Mouse (Mus musculus) liver, embryonic 12.5 days (tissue): ENCODE measurements around the gene Spg7. TPM values are rescaled to one million over a fixed set of nuclear protein-coding genes. Genes with fewer than 3 reads are reported as not detected.

Experiments used
- ATAC-seq: fragments of 200-750 bp; cut with Nextera tagmentation; 2 replicates; pipeline ENCODE4 v1.8.0; 2017; ENCODE audit warnings: moderate number of reproducible peaks, mild to moderate bottlenecking, moderate library complexity
- H3K27ac ChIP-seq: fragments of 300-500 bp; sonication (generic); 2 replicates; pipeline ENCODE4 v1.5.1; 2016; ENCODE audit warnings: mild to moderate bottlenecking
- H3K27me3 ChIP-seq: fragments of 300-500 bp; sonication (generic); replicated peaks from 2 replicates; pipeline ENCODE4 v1.6.1; 2016; ENCODE audit warnings: mild to moderate bottlenecking, moderate library complexity
- H3K36me3 ChIP-seq: fragments of 300-500 bp; sonication (generic); 2 replicates; pipeline ENCODE4 v1.6.1; 2016; ENCODE audit warnings: mild to moderate bottlenecking, moderate library complexity
- H3K4me1 ChIP-seq: fragments of 300-500 bp; sonication (generic); 2 replicates; pipeline ENCODE4 v1.6.1; 2016
- H3K4me2 ChIP-seq: fragments of 300-500 bp; sonication (generic); 2 replicates; pipeline ENCODE4 v1.6.1; 2016; ENCODE audit warnings: mild to moderate bottlenecking, moderate library complexity
- H3K4me3 ChIP-seq: fragments of 300-500 bp; sonication (generic); 2 replicates; pipeline ENCODE4 v1.5.1; 2016; ENCODE audit warnings: mild to moderate bottlenecking, moderate library complexity
- H3K9ac ChIP-seq: fragments of 300-500 bp; sonication (generic); 2 replicates; pipeline ENCODE4 v1.6.1; 2016; ENCODE audit warnings: mild to moderate bottlenecking, moderate library complexity
- H3K9me3 ChIP-seq: fragments of 300-500 bp; sonication (generic); replicated peaks from 2 replicates; pipeline ENCODE4 v1.6.1; 2016; ENCODE audit warnings: mild to moderate bottlenecking, moderate library complexity
- WGBS: fragments of 180-500 bp; shearing (Covaris S2); methylation state at CpG from one replicate; pipeline ENCODE4 v1.1.7; 2016; ENCODE audit not compliant: insufficient replicate concordance; 5-methylcytosine and 5-hydroxymethylcytosine counted together
- microRNA-seq: library from miRNA; unstranded; fragments of <30 nt; microRNA quantifications from one replicate; pipeline ENCODE4, GENCODE M21; 2017
- polyA plus RNA-seq: library from polyadenylated mRNA; unstranded; fragments of >200 nt; fragmentation: Nextera tagmentation; extraction: Ambion mirVana; gene quantifications from 2 replicates; pipeline ENCODE4 v1.2.1, GENCODE M21; 2016

Gene Spg7
- polyA plus RNA-seq, 1 experiment from 2014 or later: 40.0 TPM

DNA sequence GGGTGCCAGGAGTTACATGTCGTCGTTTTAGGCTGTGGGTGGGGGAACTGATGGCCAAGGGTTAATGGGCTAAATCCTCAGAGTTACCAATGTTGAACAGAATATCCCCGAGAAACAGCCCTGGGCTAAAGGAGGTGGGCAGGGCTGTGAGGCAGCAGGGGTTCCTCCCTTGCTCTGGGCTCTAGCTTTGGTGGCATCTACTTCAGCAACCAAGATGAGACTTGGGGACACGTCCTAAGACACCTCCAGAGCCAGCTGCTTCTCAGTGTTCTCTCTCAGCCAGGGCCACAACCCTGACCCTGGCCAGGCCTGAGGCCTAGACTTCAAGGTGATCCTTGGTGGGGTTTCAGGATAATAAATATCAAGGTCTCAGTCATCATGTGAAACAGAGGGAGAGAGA is 76.0 kb downstream of the Spg7 start:
- Histone ChIP-seq H3K27ac (no peak overlapping the region), H3K36me3 (no peaks in the 10 kb centered on the region), H3K27me3 (peaks cover 14% of the 10 kb centered on the region; the same call in 1 of the 2 replicates), H3K4me2 (no peak overlapping the region), H3K9me3 (no peaks in the 10 kb centered on the region), H3K9ac (no peak overlapping the region), H3K4me3 (no peak overlapping the region), H3K4me1 (peaks cover 4% of the 10 kb centered on the region; the same call in 1 of the 2 replicates)
- ATAC-seq: no peak
- 48% methylated on average over 4 of the region's 4 CpGs for WGBS

DNA sequence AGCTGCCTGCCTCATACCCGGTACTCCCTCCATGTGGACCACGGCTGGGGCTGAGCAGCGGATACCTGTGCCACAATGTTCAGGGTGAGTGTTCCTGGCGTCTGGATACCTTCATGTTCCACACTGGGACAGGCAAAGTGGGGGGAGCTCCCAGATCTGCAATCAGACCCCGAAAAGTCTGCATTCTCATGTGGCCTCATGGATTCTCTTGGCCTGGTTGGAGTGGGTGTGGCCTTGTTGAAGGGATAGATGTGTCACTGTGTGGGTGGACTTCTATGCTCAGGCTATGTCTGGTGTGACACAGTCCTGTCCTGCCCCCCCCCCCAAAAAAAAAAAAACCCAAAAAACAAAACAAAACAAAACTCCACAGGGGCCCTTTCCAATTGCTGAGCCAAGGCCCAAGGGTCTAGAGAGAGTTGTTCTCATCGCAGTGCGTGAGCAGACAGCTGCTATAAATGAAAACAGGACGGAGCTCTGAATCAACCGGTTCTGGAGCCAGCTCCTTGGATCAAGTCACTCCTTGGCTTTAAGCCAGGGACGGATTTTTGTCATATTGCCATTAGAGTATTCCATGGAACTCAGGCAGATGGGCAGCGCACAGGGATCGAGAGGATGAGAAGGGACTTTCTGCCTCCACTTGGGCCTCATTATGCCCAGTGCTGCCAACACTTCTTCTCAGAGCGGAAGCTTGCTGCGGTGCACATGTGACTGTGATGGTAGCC is 79.2 kb downstream of the Spg7 start:
- no peaks in the 10 kb centered on the region for H3K9me3 ChIP-seq
- H3K4me3 ChIP-seq: no peak overlapping the region
- H3K4me2 ChIP-seq: no peak overlapping the region
- H3K9ac ChIP-seq: no peak overlapping the region
- no peak overlapping the region for H3K27ac ChIP-seq
- ATAC-seq: no peak
- H3K27me3 ChIP-seq: 0 out of 2 replicates have a peak, but pooled peaks cover 9% of the 10 kb centered on the region
- H3K4me1 ChIP-seq: peaks cover 4% of the 10 kb centered on the region; the same call in 1 of the 2 replicates
- no peaks in the 10 kb centered on the region for H3K36me3 ChIP-seq
- 79% methylated on average over 14 of the region's 14 CpGs for WGBS

DNA sequence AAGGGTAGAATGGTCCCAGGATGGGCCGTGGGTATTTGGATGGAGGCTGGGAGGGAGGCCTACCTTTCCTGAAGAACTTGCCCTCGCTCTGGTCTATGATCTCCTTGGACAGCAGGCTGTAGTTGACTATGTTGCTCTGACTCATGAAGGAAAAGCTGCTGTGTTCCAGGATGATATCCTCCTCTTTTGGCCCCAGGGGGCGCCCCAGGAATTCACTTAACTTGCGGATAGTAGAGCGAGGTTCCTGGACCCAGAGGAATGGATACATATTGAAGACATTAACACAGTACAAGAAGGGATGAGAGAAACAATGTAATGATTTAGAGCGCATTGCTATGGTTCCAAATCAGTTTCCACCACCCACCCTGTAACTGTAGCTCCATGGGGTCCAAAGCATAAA is 82.5 kb downstream of the Spg7 start:
- WGBS: 36% methylated on average over 6 of the region's 6 CpGs

DNA sequence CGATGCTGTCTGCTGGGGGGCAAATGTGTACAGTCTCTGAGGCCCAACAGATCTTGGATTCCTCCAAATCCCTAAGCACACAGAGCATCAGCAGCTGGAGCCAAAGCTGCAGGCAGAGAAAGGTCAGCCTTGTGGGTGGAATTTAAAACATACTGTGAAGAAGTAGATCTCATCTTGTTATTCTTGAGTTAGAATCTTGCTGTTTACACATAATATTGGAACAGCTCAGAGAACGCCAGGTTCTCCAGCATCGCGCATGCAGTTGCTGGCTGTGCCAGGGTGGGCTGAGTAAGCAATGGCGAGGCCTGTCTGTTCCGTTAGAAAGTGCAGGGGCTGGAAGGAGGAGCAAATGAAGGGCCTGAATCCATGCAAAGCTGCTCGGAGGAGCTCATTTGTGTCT is 83.6 kb downstream of the Spg7 start:
- Histone ChIP-seq H3K4me3 (no peak overlapping the region), H3K4me2 (no peak overlapping the region), H3K27me3 (peaks cover 32% of the 10 kb centered on the region), H3K27ac (no peak overlapping the region), H3K9me3 (no peaks in the 10 kb centered on the region), H3K36me3 (no peaks in the 10 kb centered on the region), H3K4me1 (no peaks in the 10 kb centered on the region), H3K9ac (no peak overlapping the region)
- WGBS: 75% methylated on average over 7 of the region's 7 CpGs
- no peak for ATAC-seq

More for the DNA sequence above, 82.5 kb downstream of the Spg7 start:
- Histone ChIP-seq H3K9me3 (no peaks in the 10 kb centered on the region), H3K27me3 (peaks cover 29% of the 10 kb centered on the region), H3K9ac (no peak overlapping the region), H3K36me3 (no peaks in the 10 kb centered on the region), H3K27ac (no peak overlapping the region), H3K4me2 (no peak overlapping the region), H3K4me1 (no peaks in the 10 kb centered on the region), H3K4me3 (no peak overlapping the region)
- no peak for ATAC-seq

Small RNA genes lying within 50 kb of the gene (microRNA-seq; reads per million reads assigned to microRNA genes)
- gene Mir7079: 1.4 reads per million
- gene Mir7080: not detected

Other genes starting within 250 kb of the Spg7 start
- 0.17 and 0.66 TPM in 2 replicates for gene Cdh15, start 215.0 kb upstream of the Spg7 start, polyA plus RNA-seq
- gene Ankrd11, start 20.7 kb upstream of the Spg7 start, polyA plus RNA-seq: 43.9 and 44.0 TPM in 2 replicates
- gene Rpl13, start 39.4 kb downstream of the Spg7 start, polyA plus RNA-seq: 1,452 and 1,476 TPM in 2 replicates
- 2.8 and 2.9 TPM in 2 replicates for gene Cpne7, start 54.4 kb downstream of the Spg7 start, polyA plus RNA-seq
- 1.7 and 2.1 TPM in 2 replicates for gene Sult5a1, start 95.4 kb downstream of the Spg7 start, polyA plus RNA-seq
- gene Dpep1, start 123.3 kb downstream of the Spg7 start, polyA plus RNA-seq: 0.20 and 0.33 TPM in 2 replicates
- gene Chmp1a, start 149.8 kb downstream of the Spg7 start, polyA plus RNA-seq: 80.1 and 80.8 TPM in 2 replicates
- 0.44 and 1.4 TPM in 2 replicates for gene Spata33, start 149.9 kb downstream of the Spg7 start, polyA plus RNA-seq
- gene Cdk10, start 161.9 kb downstream of the Spg7 start, polyA plus RNA-seq: 14.7 and 16.2 TPM in 2 replicates
- 1.4 and 1.8 TPM in 2 replicates for gene Spata2l, start 173.3 kb downstream of the Spg7 start, polyA plus RNA-seq
- 11.3 and 11.8 TPM in 2 replicates for gene Zfp276, start 191.3 kb downstream of the Spg7 start, polyA plus RNA-seq
- gene Vps9d1, start 191.4 kb downstream of the Spg7 start, polyA plus RNA-seq: 5.8 and 7.6 TPM in 2 replicates